Mouse (Mus musculus) cerebellum, postnatal 4 days (tissue): ENCODE data around the gene Ube2ql1.

Experiments
- DNase-seq, 2 experiments: peaks; one replicate each; pipeline ENCODE4 v3.0.0; 2022; ENCODE audit warnings: low spot score in 2 of 2, mixed read lengths in 1 of 2

The Ube2ql1 gene

GRCm38 (mm10) chr13:69708236-69708635 lies 31.5 kb downstream of the Ube2ql1 start:
- DNase-seq = no peak

- DNase-seq = no peak
Observed at GRCm38 (mm10) chr13:69707496-69707895, 32.2 kb downstream of the Ube2ql1 start.

- no peak for DNase-seq
Observed at GRCm38 (mm10) chr13:69706919-69707318, 32.8 kb downstream of the Ube2ql1 start.

- DNase-seq = no peak
Observed at GRCm38 (mm10) chr13:69703505-69703904, 36.2 kb downstream of the Ube2ql1 start.

GRCm38 (mm10) chr13:69701397-69701796 lies 38.3 kb downstream of the Ube2ql1 start:
- no peak for DNase-seq

GRCm38 (mm10) chr13:69700827-69701226 lies 38.9 kb downstream of the Ube2ql1 start:
- no peak for DNase-seq

GRCm38 (mm10) chr13:69696333-69696991 lies 43.2 kb downstream of the Ube2ql1 start:
- peak; percentile 88 to 89 for DNase-seq

GRCm38 (mm10) chr13:69691074-69691473 lies 48.6 kb downstream of the Ube2ql1 start:
- DNase-seq = peak; percentile 52 to 69

GRCm38 (mm10) chr13:69687023-69687422 lies 52.7 kb downstream of the Ube2ql1 start:
- peak in 1 of 2 experiments; percentile 16 for DNase-seq

GRCm38 (mm10) chr13:69685406-69685818 lies 54.3 kb downstream of the Ube2ql1 start:
- DNase-seq = no peak

GRCm38 (mm10) chr13:69673921-69674618 lies 65.6 kb downstream of the Ube2ql1 start:
- no peak for DNase-seq

- DNase-seq = no peak
Observed at GRCm38 (mm10) chr13:69673197-69673920, 66.3 kb downstream of the Ube2ql1 start.

GRCm38 (mm10) chr13:69672565-69672964 lies 67.1 kb downstream of the Ube2ql1 start:
- no peak for DNase-seq

- DNase-seq = no peak
Observed at GRCm38 (mm10) chr13:69672121-69672520, 67.6 kb downstream of the Ube2ql1 start.

- DNase-seq = no peak
Observed at GRCm38 (mm10) chr13:69654508-69654907, 85.2 kb downstream of the Ube2ql1 start.
